Mouse (Mus musculus) central nervous system, embryonic 14 days (tissue): ENCODE results near the gene Gm13289. TPM values are rescaled to one million over a fixed set of nuclear protein-coding genes. Genes with fewer than 3 reads are reported as not detected.

ENCODE experiments used
- polyA plus RNA-seq: library from polyadenylated mRNA; depleted of rRNA; stranded (reverse); fragments of >200 nt; gene quantifications from 2 replicates; pipeline ENCODE4 v1.2.3, GENCODE M21; 2012; rRNA removed

Gene Gm13289
- polyA plus RNA-seq: not detected in 2 replicates

DNA sequence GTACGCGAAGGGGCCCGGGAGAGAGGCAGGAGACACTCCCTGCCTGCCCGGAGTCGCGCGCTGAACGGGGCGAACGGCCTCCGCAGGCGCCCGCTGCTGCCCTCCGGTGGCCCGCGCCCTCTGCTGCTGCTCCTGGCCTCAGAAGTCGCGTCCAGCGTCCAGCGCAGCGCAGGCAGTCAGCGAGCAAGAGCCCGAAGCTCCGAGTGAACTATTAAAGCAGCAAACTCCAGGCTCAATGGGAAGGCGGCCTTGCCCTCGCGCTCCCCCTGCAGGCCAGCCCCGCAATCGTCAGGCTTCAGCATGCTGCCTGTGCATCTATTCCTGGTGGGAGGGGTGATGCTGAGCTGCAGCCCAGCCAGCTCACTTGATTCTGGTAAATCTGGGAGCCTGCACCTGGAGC lies at the start of gene Gm13289:
TSS of gene Gm13289 (plus strand) at position 301 of the 400 bp plus-strand sequence.

DNA sequence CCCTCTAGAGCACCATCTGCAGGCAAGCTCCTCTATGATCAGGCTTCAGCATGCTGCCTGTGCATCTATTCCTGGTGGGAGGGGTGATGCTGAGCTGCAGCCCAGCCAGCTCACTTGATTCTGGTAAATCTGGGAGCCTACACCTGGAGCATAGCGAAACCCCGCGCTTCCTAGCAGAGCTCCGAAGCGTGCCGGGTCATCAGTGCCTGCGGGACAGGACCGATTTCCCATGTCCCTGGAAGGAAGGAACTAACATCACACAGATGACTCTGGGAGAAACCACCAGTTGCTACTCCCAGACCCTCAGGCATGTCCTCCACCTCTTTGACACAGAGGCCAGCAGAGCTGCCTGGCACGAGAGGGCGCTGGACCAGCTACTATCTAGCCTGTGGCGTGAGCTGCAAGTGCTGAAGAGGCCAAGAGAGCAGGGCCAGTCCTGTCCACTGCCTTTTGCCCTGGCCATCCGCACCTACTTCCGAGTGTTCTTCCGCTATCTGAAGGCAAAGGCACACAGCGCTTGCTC lies 21.8 kb upstream of the Gm13289 start, which contains the start of gene Gm13271:
TSS of gene Gm13271 (plus strand) at position 51 of the 523 bp plus-strand sequence.

DNA sequence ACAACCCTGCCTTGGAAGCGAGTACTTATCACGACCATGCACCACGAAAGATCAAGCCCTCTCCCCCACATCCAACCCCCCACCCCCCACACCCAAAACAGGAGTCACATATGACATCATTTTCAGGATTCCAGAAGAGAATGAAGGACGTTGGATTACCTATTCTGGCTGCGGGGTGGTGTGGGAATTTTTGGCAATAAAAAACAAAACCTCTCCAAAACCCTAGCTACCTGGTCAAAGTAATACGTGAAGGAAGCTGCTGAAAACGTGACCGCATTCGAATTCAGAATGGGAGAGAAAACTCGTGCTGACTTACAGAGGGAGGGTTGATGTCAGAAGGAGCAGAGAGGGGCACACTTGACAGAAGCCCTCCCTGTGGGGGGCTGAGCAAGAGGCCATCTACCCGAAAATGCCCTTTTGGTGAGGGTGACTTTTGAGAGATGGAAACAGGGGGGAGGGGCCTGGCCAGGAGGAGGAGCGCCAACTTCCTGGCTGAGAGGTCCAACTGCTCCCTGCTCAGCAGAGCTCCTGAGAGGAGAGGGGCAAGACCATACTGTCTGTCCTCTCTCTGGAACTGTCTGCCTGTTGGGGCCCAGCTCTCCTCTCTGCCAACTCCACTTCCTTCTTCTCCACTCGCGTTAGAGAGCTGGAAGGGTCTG lies 17.0 kb upstream of the Gm13289 start, which contains the start of gene Gm13283:
TSS of gene Gm13283 (plus strand) at position 510 of the 659 bp plus-strand sequence.

DNA sequence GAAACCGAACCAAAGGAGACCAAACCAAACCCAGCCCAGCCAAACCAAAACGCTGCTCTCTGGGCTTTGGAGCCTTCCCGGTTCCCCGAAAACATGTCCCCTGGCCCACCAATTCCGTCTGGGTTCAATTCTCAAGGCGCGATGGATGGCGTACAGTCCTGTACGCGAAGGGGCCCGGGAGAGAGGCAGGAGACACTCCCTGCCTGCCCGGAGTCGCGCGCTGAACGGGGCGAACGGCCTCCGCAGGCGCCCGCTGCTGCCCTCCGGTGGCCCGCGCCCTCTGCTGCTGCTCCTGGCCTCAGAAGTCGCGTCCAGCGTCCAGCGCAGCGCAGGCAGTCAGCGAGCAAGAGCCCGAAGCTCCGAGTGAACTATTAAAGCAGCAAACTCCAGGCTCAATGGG lies 3.2 kb upstream of the Gm13289 start, which contains the start of gene Gm13290:
TSS of gene Gm13290 (plus strand) at position 301 of the 400 bp plus-strand sequence.

DNA sequence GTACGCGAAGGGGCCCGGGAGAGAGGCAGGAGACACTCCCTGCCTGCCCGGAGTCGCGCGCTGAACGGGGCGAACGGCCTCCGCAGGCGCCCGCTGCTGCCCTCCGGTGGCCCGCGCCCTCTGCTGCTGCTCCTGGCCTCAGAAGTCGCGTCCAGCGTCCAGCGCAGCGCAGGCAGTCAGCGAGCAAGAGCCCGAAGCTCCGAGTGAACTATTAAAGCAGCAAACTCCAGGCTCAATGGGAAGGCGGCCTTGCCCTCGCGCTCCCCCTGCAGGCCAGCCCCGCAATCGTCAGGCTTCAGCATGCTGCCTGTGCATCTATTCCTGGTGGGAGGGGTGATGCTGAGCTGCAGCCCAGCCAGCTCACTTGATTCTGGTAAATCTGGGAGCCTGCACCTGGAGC lies 2.8 kb downstream of the Gm13289 start, which contains the start of gene Gm13272:
TSS of gene Gm13272 (plus strand) at position 301 of the 400 bp plus-strand sequence.

DNA sequence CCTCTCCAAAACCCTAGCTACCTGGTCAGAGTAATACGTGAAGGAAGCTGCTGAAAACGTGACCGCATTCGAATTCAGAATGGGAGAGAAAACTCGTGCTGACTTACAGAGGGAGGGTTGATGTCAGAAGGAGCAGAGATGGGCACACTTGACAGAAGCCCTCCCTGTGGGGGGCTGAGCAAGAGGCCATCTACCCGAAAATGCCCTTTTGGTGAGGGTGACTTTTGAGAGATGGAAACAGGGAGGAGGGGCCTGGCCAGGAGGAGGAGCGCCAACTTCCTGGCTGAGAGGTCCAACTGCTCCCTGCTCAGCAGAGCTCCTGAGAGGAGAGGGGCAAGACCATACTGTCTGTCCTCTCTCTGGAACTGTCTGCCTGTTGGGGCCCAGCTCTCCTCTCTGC lies 5.1 kb downstream of the Gm13289 start, which contains the start of gene Ifnz:
TSS of gene Ifnz (plus strand) at position 301 of the 400 bp plus-strand sequence.

DNA sequence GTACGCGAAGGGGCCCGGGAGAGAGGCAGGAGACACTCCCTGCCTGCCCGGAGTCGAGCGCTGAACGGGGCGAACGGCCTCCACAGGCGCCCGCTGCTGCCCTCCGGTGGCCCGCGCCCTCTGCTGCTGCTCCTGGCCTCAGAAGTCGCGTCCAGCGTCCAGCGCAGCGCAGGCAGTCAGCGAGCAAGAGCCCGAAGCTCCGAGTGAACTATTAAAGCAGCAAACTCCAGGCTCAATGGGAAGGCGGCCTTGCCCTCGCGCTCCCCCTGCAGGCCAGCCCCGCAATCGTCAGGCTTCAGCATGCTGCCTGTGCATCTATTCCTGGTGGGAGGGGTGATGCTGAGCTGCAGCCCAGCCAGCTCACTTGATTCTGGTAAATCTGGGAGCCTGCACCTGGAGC lies 8.7 kb downstream of the Gm13289 start, which contains the start of gene Gm13276:
TSS of gene Gm13276 (plus strand) at position 301 of the 400 bp plus-strand sequence.

DNA sequence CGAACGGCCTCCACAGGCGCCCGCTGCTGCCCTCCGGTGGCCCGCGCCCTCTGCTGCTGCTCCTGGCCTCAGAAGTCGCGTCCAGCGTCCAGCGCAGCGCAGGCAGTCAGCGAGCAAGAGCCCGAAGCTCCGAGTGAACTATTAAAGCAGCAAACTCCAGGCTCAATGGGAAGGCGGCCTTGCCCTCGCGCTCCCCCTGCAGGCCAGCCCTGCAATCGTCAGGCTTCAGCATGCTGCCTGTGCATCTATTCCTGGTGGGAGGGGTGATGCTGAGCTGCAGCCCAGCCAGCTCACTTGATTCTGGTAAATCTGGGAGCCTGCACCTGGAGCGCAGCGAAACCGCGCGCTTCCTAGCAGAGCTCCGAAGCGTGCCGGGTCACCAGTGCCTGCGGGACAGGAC lies 11.7 kb downstream of the Gm13289 start, which contains the start of gene Gm13277:
TSS of gene Gm13277 (plus strand) at position 231 of the 400 bp plus-strand sequence.

DNA sequence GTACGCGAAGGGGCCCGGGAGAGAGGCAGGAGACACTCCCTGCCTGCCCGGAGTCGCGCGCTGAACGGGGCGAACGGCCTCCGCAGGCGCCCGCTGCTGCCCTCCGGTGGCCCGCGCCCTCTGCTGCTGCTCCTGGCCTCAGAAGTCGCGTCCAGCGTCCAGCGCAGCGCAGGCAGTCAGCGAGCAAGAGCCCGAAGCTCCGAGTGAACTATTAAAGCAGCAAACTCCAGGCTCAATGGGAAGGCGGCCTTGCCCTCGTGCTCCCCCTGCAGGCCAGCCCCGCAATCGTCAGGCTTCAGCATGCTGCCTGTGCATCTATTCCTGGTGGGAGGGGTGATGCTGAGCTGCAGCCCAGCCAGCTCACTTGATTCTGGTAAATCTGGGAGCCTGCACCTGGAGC lies 14.5 kb downstream of the Gm13289 start, which contains the start of gene Gm13278:
TSS of gene Gm13278 (plus strand) at position 301 of the 400 bp plus-strand sequence.

DNA sequence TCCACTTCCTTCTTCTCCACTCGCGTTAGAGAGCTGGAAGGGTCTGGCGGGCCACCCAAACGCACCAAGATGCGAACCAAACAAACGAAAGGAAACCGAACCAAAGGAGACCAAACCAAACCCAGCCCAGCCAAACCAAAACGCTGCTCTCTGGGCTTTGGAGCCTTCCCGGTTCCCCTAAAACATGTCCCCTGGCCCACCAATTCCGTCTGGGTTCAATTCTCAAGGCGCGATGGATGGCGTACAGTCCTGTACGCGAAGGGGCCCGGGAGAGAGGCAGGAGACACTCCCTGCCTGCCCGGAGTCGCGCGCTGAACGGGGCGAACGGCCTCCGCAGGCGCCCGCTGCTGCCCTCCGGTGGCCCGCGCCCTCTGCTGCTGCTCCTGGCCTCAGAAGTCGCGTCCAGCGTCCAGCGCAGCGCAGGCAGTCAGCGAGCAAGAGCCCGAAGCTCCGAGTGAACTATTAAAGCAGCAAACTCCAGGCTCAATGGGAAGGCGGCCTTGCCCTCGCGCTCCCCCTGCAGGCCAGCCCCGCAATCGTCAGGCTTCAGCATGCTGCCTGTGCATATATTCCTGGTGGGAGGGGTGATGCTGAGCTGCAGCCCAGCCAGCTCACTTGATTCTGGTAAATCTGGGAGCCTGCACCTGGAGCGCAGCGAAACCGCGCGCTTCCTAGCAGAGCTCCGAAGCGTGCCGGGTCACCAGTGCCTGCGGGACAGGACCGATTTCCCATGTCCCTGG lies 17.4 kb downstream of the Gm13289 start, which contains the start of gene Gm13275:
TSS of gene Gm13275 (plus strand) at position 552 of the 740 bp plus-strand sequence.

DNA sequence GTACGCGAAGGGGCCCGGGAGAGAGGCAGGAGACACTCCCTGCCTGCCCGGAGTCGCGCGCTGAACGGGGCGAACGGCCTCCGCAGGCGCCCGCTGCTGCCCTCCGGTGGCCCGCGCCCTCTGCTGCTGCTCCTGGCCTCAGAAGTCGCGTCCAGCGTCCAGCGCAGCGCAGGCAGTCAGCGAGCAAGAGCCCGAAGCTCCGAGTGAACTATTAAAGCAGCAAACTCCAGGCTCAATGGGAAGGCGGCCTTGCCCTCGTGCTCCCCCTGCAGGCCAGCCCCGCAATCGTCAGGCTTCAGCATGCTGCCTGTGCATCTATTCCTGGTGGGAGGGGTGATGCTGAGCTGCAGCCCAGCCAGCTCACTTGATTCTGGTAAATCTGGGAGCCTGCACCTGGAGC lies 20.4 kb downstream of the Gm13289 start, which contains the start of gene Gm13279:
TSS of gene Gm13279 (plus strand) at position 301 of the 400 bp plus-strand sequence.

DNA sequence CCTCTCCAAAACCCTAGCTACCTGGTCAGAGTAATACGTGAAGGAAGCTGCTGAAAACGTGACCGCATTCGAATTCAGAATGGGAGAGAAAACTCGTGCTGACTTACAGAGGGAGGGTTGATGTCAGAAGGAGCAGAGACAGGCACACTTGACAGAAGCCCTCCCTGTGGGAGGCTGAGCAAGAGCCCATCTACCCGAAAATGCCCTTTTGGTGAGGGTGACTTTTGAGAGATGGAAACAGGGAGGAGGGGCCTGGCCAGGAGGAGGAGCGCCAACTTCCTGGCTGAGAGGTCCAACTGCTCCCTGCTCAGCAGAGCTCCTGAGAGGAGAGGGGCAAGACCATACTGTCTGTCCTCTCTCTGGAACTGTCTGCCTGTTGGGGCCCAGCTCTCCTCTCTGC lies 22.6 kb downstream of the Gm13289 start, which contains the start of gene Gm13285:
TSS of gene Gm13285 (plus strand) at position 301 of the 400 bp plus-strand sequence.

DNA sequence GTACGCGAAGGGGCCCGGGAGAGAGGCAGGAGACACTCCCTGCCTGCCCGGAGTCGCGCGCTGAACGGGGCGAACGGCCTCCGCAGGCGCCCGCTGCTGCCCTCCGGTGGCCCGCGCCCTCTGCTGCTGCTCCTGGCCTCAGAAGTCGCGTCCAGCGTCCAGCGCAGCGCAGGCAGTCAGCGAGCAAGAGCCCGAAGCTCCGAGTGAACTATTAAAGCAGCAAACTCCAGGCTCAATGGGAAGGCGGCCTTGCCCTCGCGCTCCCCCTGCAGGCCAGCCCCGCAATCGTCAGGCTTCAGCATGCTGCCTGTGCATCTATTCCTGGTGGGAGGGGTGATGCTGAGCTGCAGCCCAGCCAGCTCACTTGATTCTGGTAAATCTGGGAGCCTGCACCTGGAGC lies 26.2 kb downstream of the Gm13289 start, which contains the start of gene Gm13287:
TSS of gene Gm13287 (plus strand) at position 301 of the 400 bp plus-strand sequence.

DNA sequence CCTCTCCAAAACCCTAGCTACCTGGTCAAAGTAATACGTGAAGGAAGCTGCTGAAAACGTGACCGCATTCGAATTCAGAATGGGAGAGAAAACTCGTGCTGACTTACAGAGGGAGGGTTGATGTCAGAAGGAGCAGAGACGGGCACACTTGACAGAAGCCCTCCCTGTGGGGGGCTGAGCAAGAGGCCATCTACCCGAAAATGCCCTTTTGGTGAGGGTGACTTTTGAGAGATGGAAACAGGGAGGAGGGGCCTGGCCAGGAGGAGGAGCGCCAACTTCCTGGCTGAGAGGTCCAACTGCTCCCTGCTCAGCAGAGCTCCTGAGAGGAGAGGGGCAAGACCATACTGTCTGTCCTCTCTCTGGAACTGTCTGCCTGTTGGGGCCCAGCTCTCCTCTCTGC lies 28.5 kb downstream of the Gm13289 start, which contains the start of gene Gm13288:
TSS of gene Gm13288 (plus strand) at position 301 of the 400 bp plus-strand sequence.

DNA sequence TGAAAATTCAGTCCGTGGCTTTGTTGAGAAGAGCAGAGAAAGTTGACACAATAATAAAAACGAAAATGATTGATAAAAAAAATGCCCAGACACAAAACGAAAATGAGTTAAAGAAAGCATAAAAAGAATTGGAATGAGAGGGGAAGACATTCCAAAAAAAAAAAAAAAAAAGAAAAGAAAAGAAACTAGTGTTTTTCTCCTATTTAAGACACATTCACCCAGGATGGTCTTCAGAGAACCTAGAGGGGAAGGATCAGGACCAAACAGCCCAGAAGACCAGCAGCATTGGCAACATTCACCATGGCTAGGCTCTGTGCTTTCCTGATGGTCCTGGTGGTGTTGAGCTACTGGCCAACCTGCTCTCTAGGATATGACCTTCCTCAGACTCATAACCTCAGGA lies 39.2 kb downstream of the Gm13289 start, which contains the start of gene Ifna7:
TSS of gene Ifna7 (plus strand) at position 301 of the 400 bp plus-strand sequence.

DNA sequence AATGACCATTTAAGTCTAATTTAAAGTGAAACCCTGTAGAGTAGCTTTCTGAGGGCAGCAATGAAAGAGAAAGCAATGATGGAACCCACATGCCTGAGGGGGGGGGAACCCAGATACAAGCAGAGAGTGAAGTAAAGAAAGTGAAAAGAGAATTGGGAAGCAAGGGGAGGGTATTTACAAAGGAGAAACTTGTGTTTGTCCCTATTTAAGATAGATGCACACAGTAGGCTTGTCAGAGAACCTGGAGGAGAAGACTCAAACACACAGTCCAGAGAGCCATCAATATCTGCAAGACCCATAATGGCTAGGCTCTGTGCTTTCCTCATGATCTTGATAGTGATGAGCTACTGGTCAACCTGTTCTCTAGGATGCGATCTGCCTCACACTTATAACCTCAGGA lies 42.9 kb downstream of the Gm13289 start, which contains the start of gene Ifna11:
TSS of gene Ifna11 (plus strand) at position 301 of the 400 bp plus-strand sequence.

Other genes with a start within 250 kb of the Gm13289 start
- not detected in 2 replicates for gene Ifna15, start 218.7 kb upstream of the Gm13289 start, polyA plus RNA-seq
- gene Ifna14, start 205.1 kb upstream of the Gm13289 start, polyA plus RNA-seq: not detected in 2 replicates
- not detected in 2 replicates for gene Ifna9, start 184.5 kb upstream of the Gm13289 start, polyA plus RNA-seq
- not detected in 2 replicates for gene Ifna12, start 173.5 kb upstream of the Gm13289 start, polyA plus RNA-seq
- gene C87499, start 142.5 kb upstream of the Gm13289 start, polyA plus RNA-seq: not detected in 2 replicates
- not detected in 2 replicates for gene Ifna13, start 132.5 kb upstream of the Gm13289 start, polyA plus RNA-seq
- not detected in 2 replicates for gene Ifna16, start 100.0 kb upstream of the Gm13289 start, polyA plus RNA-seq
- not detected in 2 replicates for gene Ifna2, start 93.0 kb upstream of the Gm13289 start, polyA plus RNA-seq
- gene Ifnab, start 85.6 kb upstream of the Gm13289 start, polyA plus RNA-seq: not detected in 2 replicates
- gene Gm26566, start 55.1 kb upstream of the Gm13289 start, polyA plus RNA-seq: 1.2 and 1.6 TPM in 2 replicates
- gene Klhl9, start 54.5 kb upstream of the Gm13289 start, polyA plus RNA-seq: 43.1 and 44.2 TPM in 2 replicates
- gene Gm13271, start 22.1 kb upstream of the Gm13289 start, polyA plus RNA-seq: not detected in 2 replicates
- gene Gm13283, start 16.8 kb upstream of the Gm13289 start, polyA plus RNA-seq: 0.06 TPM in 1 of 2 replicates, not detected in the other
- gene Gm13290, start 3.1 kb upstream of the Gm13289 start, polyA plus RNA-seq: not detected in 2 replicates
- not detected in 2 replicates for gene Gm13272, start 2.9 kb downstream of the Gm13289 start, polyA plus RNA-seq
- not detected in 2 replicates for gene Ifnz, start 5.2 kb downstream of the Gm13289 start, polyA plus RNA-seq
- not detected in 2 replicates for gene Gm13276, start 8.8 kb downstream of the Gm13289 start, polyA plus RNA-seq
- not detected in 2 replicates for gene Gm13277, start 11.7 kb downstream of the Gm13289 start, polyA plus RNA-seq
- gene Gm13278, start 14.6 kb downstream of the Gm13289 start, polyA plus RNA-seq: not detected in 2 replicates
- not detected in 2 replicates for gene Gm13275, start 17.6 kb downstream of the Gm13289 start, polyA plus RNA-seq
- not detected in 2 replicates for gene Gm13279, start 20.5 kb downstream of the Gm13289 start, polyA plus RNA-seq
- gene Gm13285, start 22.7 kb downstream of the Gm13289 start, polyA plus RNA-seq: not detected in 2 replicates
- gene Gm13287, start 26.3 kb downstream of the Gm13289 start, polyA plus RNA-seq: not detected in 2 replicates
- gene Gm13288, start 28.6 kb downstream of the Gm13289 start, polyA plus RNA-seq: 0.01 TPM in 1 of 2 replicates, not detected in the other
- gene Ifna7, start 39.3 kb downstream of the Gm13289 start, polyA plus RNA-seq: not detected in 2 replicates
- not detected in 2 replicates for gene Ifna11, start 43.0 kb downstream of the Gm13289 start, polyA plus RNA-seq
- gene Ifna6, start 50.5 kb downstream of the Gm13289 start, polyA plus RNA-seq: not detected in 2 replicates
- not detected in 2 replicates for gene Ifna5, start 58.6 kb downstream of the Gm13289 start, polyA plus RNA-seq
- not detected in 2 replicates for gene Ifna4, start 64.9 kb downstream of the Gm13289 start, polyA plus RNA-seq
- gene Ifna1, start 73.2 kb downstream of the Gm13289 start, polyA plus RNA-seq: not detected in 2 replicates
- not detected in 2 replicates for gene Ifne, start 103.3 kb downstream of the Gm13289 start, polyA plus RNA-seq